19 mouse cellular contexts compared by ENCODE assay signal in the genomic region with DNA sequence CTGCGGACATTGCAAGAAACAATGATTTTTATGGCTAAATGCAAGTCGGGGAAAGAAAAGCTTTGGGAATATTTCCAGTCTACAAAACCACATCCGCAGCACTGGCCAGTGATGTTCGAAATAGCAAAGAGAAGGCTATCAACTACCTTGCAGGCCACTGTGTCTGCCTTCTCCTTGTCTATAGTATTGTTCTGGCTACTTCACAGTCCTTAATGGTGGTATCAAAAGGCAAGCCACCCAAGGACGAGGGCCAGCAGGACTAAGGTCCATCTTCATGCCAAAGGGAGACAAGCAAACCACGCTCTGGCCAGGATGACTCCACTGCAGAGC.
A peak's percentile ranks its signal among the peaks of the same experiment; 100 is the strongest.
DNase-seq lines count a peak whose midpoint lies in the region; ATAC-seq lines count a peak whose summit lies in the region.
"Had no signal": no experiment of that assay in that cellular context is flagged by ENCODE, and none has a peak within 500 bp of the region (broad histone marks: within the 10 kb centered on the region; RNA-seq: fewer than 3 reads in every experiment).

No protein-coding gene starts in this region.

- no peak overlapping the region for H3K9ac ChIP-seq in intestine, embryonic 16.5 days (ENCODE audit: low read depth, low read length)
- no peak overlapping the region for H3K9ac ChIP-seq in intestine, embryonic 15.5 days
- H3K9ac ChIP-seq in kidney, embryonic 15.5 days, result no peak overlapping the region
- H3K9ac ChIP-seq in kidney, embryonic 14.5 days (ENCODE audit: low read depth, low read length), result no peak overlapping the region
- H3K9ac ChIP-seq: embryonic facial prominence, embryonic 12.5 days; forebrain, embryonic 15.5 days; heart, embryonic 15.5 days had no signal

- no peak for ATAC-seq in intestine, embryonic 16.5 days
- no peak for ATAC-seq in intestine, embryonic 15.5 days
- ATAC-seq in kidney, embryonic 15.5 days (replicated peaks; ENCODE audit: low FRiP score), result no peak
- no peak for ATAC-seq in kidney, embryonic 14.5 days (ENCODE audit: low FRiP score, low TSS enrichment)
- ATAC-seq: activated CD4-positive, CD25-positive, alpha-beta regulatory T cell, adult 4 months; forebrain, embryonic 15.5 days; Patski had no signal

- peaks cover 6% of the 10 kb centered on the region; the same call in 1 of the 2 replicates for H3K4me1 ChIP-seq in intestine, embryonic 16.5 days (ENCODE audit: control insufficient read depth, insufficient read depth, low read length)
- H3K4me1 ChIP-seq in intestine, embryonic 15.5 days (replicated peaks), result peaks cover 3% of the 10 kb centered on the region; the same call in 1 of the 2 replicates
- H3K4me1 ChIP-seq in kidney, embryonic 15.5 days, result 0 out of 2 replicates have a peak, but pooled peaks cover 7% of the 10 kb centered on the region
- H3K4me1 ChIP-seq in kidney, embryonic 14.5 days (ENCODE audit: control insufficient read depth, insufficient read depth, low read length), result no peaks in the 10 kb centered on the region
- H3K4me1 ChIP-seq: embryonic facial prominence, embryonic 12.5 days; heart, embryonic 15.5 days had no signal

- no peak overlapping the region for H3K4me3 ChIP-seq in intestine, embryonic 16.5 days (ENCODE audit: low read length)
- no peak overlapping the region for H3K4me3 ChIP-seq in intestine, embryonic 15.5 days (replicated peaks)
- no peak overlapping the region for H3K4me3 ChIP-seq in kidney, embryonic 15.5 days (replicated peaks)
- no peak overlapping the region for H3K4me3 ChIP-seq in kidney, embryonic 14.5 days (ENCODE audit: low read length)
- H3K4me3 ChIP-seq: embryonic facial prominence, embryonic 12.5 days; forebrain, embryonic 15.5 days; heart, embryonic 15.5 days had no signal

- peak overlapping the region; percentile 22; the same call in 1 of the 2 replicates for H3K4me2 ChIP-seq in intestine, embryonic 16.5 days (ENCODE audit: low read depth, low read length)
- H3K4me2 ChIP-seq in intestine, embryonic 15.5 days (replicated peaks), result no peak overlapping the region
- no peak overlapping the region for H3K4me2 ChIP-seq in kidney, embryonic 15.5 days
- H3K4me2 ChIP-seq in kidney, embryonic 14.5 days (replicated peaks; ENCODE audit: low read depth, low read length), result no peak overlapping the region
- H3K4me2 ChIP-seq: embryonic facial prominence, embryonic 12.5 days; forebrain, embryonic 15.5 days; heart, embryonic 11.5 days; heart, embryonic 15.5 days had no signal

- no peaks in the 10 kb centered on the region for H3K27me3 ChIP-seq in intestine, embryonic 16.5 days (replicated peaks; ENCODE audit: control insufficient read depth, insufficient read depth, low read length)
- no peaks in the 10 kb centered on the region for H3K27me3 ChIP-seq in intestine, embryonic 15.5 days (replicated peaks)
- H3K27me3 ChIP-seq in kidney, embryonic 15.5 days, result no peaks in the 10 kb centered on the region
- no peaks in the 10 kb centered on the region for H3K27me3 ChIP-seq in kidney, embryonic 14.5 days (ENCODE audit: control insufficient read depth, insufficient read depth, low read length)
- H3K27me3 ChIP-seq: embryonic facial prominence, embryonic 12.5 days; forebrain, embryonic 15.5 days; heart, embryonic 15.5 days had no signal

- H3K27ac ChIP-seq in intestine, embryonic 16.5 days (ENCODE audit: low read length), result peak overlapping the region; percentile 78; the same call in 1 of the 2 replicates
- no peak overlapping the region for H3K27ac ChIP-seq in intestine, embryonic 15.5 days
- peak overlapping the region; percentile 66 for H3K27ac ChIP-seq in kidney, embryonic 15.5 days
- H3K27ac ChIP-seq in kidney, embryonic 14.5 days (ENCODE audit: low read depth, low read length), result no peak overlapping the region
- H3K27ac ChIP-seq: embryonic facial prominence, embryonic 12.5 days; forebrain, embryonic 15.5 days; heart, embryonic 15.5 days had no signal

- no peaks in the 10 kb centered on the region for H3K36me3 ChIP-seq in intestine, embryonic 16.5 days (ENCODE audit: control insufficient read depth, insufficient read depth, low read length)
- H3K36me3 ChIP-seq in intestine, embryonic 15.5 days, result no peaks in the 10 kb centered on the region
- H3K36me3 ChIP-seq in kidney, embryonic 15.5 days, result no peaks in the 10 kb centered on the region
- no peaks in the 10 kb centered on the region for H3K36me3 ChIP-seq in kidney, embryonic 14.5 days (ENCODE audit: control insufficient read depth, insufficient read depth, low read length)
- H3K36me3 ChIP-seq: embryonic facial prominence, embryonic 12.5 days; forebrain, embryonic 15.5 days; heart, embryonic 15.5 days had no signal

- DNase-seq in kidney, postnatal 14 days, result peak; percentile 36
- DNase-seq in urinary bladder, postnatal 10 days (ENCODE audit: low spot score), result no peak
- no peak for DNase-seq in left cerebral cortex, adult 11 months (ENCODE audit: low spot score)
- DNase-seq: adrenal gland, postnatal 14 days; cerebellum, adult 11-12 months; cerebellum, adult 9-10 months; cerebellum, postnatal 25 days; gastrocnemius, postnatal 36 days; heart, adult 18-20 months had no signal

- H3K9me3 ChIP-seq in intestine, embryonic 16.5 days (ENCODE audit: control insufficient read depth, low read length), result no peaks in the 10 kb centered on the region
- no peaks in the 10 kb centered on the region for H3K9me3 ChIP-seq in intestine, embryonic 15.5 days
- H3K9me3 ChIP-seq in kidney, embryonic 15.5 days (replicated peaks), result no peaks in the 10 kb centered on the region
- no peaks in the 10 kb centered on the region for H3K9me3 ChIP-seq in kidney, embryonic 14.5 days (ENCODE audit: control insufficient read depth, low read length)
- H3K9me3 ChIP-seq: embryonic facial prominence, embryonic 12.5 days; forebrain, embryonic 15.5 days; heart, embryonic 15.5 days had no signal

- WGBS in intestine, embryonic 16.5 days, result 76% methylated on average over 6 of the region's 6 CpGs
- WGBS in intestine, embryonic 15.5 days, result 66% methylated on average over 6 of the region's 6 CpGs
- 54% methylated on average over 6 of the region's 6 CpGs for WGBS in kidney, embryonic 15.5 days
- WGBS in kidney, embryonic 14.5 days, result 59% methylated on average over 6 of the region's 6 CpGs

Comparison
In these comparisons a context has a peak if more than half of its experiments do, and no peak if none do; other contexts are left out.
1. H3K27ac ChIP-seq: peak in intestine, embryonic 16.5 days (single experiment) and kidney, embryonic 15.5 days (single experiment); none in intestine, embryonic 15.5 days (single experiment) and kidney, embryonic 14.5 days (single experiment).